Mouse (Mus musculus) ovary, postnatal 10 days (tissue): ENCODE measurements around the gene Wdr34.

ENCODE experiments used
- DNase-seq: peaks from one replicate; pipeline ENCODE4 v3.0.0; 2022; ENCODE audit warnings: low spot score

Wdr34 gene

GRCm38 (mm10) chr2:30032244-30032846 lies 16.3 kb downstream of the Wdr34 start:
- no peak for DNase-seq

GRCm38 (mm10) chr2:30026997-30027396 lies 21.7 kb downstream of the Wdr34 start:
- no peak for DNase-seq

- no peak for DNase-seq
Measured at GRCm38 (mm10) chr2:30025454-30025853, 23.2 kb downstream of the Wdr34 start.

- DNase-seq = no peak
Measured at GRCm38 (mm10) chr2:30014326-30014966, 34.2 kb downstream of the Wdr34 start.

GRCm38 (mm10) chr2:30010840-30011281 lies 37.8 kb downstream of the Wdr34 start:
- DNase-seq = no peak

- no peak for DNase-seq
Measured at GRCm38 (mm10) chr2:30009101-30009500, 39.6 kb downstream of the Wdr34 start.

GRCm38 (mm10) chr2:29991962-29992361 lies 56.7 kb downstream of the Wdr34 start:
- DNase-seq = no peak
